Mouse (Mus musculus): ENCODE measurements around the gene Ctsl. TPM values are rescaled to one million over a fixed set of nuclear protein-coding genes. Genes with fewer than 3 reads are reported as not detected.

The Ctsl gene
- polyA plus RNA-seq, 1 experiment from 2014 or later: 477 TPM

DNA sequence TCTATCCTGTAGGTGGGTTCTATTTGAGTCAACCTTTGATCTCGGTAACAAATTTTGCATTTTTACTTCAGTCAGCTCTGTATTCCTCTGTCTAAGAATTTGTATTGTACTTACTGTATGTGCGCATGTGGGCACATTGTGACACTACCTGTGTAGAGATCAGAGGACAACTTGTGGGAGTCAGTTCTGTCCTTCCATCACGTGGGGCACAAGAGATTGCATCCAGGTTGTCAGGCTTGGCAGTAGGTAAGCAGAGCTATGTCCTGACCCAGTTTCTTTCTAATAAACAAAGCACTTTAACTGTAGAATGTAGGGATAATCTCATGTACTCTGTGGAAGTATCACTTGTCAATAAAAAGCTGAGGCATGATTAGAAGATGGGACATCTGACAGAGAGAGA is 56.6 kb downstream of the Ctsl start:
- 70% methylated on average over 3 of the region's 3 CpGs for WGBS
- H3K4me2 ChIP-seq (ENCODE audit: low read depth, low read length): no peak overlapping the region
- no peak overlapping the region for H3K4me3 ChIP-seq (ENCODE audit: low read length)
- no peak overlapping the region for H3K9ac ChIP-seq (ENCODE audit: low read length)
- no peak for ATAC-seq (replicated peaks; ENCODE audit: extremely low read depth, insufficient read depth, low FRiP score)
- no peaks in the 10 kb centered on the region for H3K27me3 ChIP-seq (ENCODE audit: control insufficient read depth, insufficient read depth, low read length)
- no peak overlapping the region for H3K27ac ChIP-seq (ENCODE audit: low read length)
- no peaks in the 10 kb centered on the region for H3K36me3 ChIP-seq (ENCODE audit: control insufficient read depth, insufficient read depth)
- no peaks in the 10 kb centered on the region for H3K9me3 ChIP-seq (replicated peaks; ENCODE audit: control insufficient read depth, low read length)
- H3K4me1 ChIP-seq (ENCODE audit: control insufficient read depth, insufficient read depth, low read length): peaks cover 29% of the 10 kb centered on the region

- H3K36me3 ChIP-seq (ENCODE audit: control insufficient read depth, insufficient read depth): peaks cover 6% of the 10 kb centered on the region; the same call in 1 of the 2 replicates
- H3K4me3 ChIP-seq (ENCODE audit: low read length): peak overlapping the region; percentile 85
- no peaks in the 10 kb centered on the region for H3K9me3 ChIP-seq (replicated peaks; ENCODE audit: control insufficient read depth, low read length)
- H3K9ac ChIP-seq (ENCODE audit: low read length): peak overlapping the region; percentile 89
- peak overlapping the region; percentile 66 for H3K4me2 ChIP-seq (ENCODE audit: low read depth, low read length)
- 2% methylated on average over 2 of the region's 2 CpGs for WGBS
- ATAC-seq (replicated peaks; ENCODE audit: extremely low read depth, insufficient read depth, low FRiP score): no peak; the same call in 1 of the 2 replicates
- H3K27ac ChIP-seq (ENCODE audit: low read length): peak overlapping the region; percentile 98
- peaks cover 29% of the 10 kb centered on the region for H3K4me1 ChIP-seq (ENCODE audit: control insufficient read depth, insufficient read depth, low read length)
- no peaks in the 10 kb centered on the region for H3K27me3 ChIP-seq (ENCODE audit: control insufficient read depth, insufficient read depth, low read length)
Observed at GRCm38 (mm10) chr13:64312916-64313289, 57.8 kb downstream of the Ctsl start.

- Histone ChIP-seq H3K4me1 (ENCODE audit: control insufficient read depth, insufficient read depth, low read length) (peaks cover 29% of the 10 kb centered on the region), H3K36me3 (ENCODE audit: control insufficient read depth, insufficient read depth) (peaks cover 12% of the 10 kb centered on the region; the same call in 1 of the 2 replicates), H3K4me3 (ENCODE audit: low read length) (peak within 1 kb of the TSS; percentile 85), H3K9ac (ENCODE audit: low read length) (peak within 1 kb of the TSS; percentile 89), H3K4me2 (ENCODE audit: low read depth, low read length) (peak within 1 kb of the TSS; percentile 66), H3K27me3 (ENCODE audit: control insufficient read depth, insufficient read depth, low read length) (no peaks in the 10 kb centered on the region), H3K27ac (ENCODE audit: low read length) (peak within 1 kb of the TSS; percentile 98), H3K9me3 (replicated peaks; ENCODE audit: control insufficient read depth, low read length) (no peaks in the 10 kb centered on the region)
- under 1% methylated on average over 72 of the region's 74 CpGs for WGBS
- peak; percentile 86 for ATAC-seq (replicated peaks; ENCODE audit: extremely low read depth, insufficient read depth, low FRiP score)
Observed at GRCm38 (mm10) chr13:64312024-64312915, 58.4 kb downstream of the Ctsl start, which contains the start of gene Aaed1. Gene Aaed1 (minus strand): TSS chr13:64312710.

DNA sequence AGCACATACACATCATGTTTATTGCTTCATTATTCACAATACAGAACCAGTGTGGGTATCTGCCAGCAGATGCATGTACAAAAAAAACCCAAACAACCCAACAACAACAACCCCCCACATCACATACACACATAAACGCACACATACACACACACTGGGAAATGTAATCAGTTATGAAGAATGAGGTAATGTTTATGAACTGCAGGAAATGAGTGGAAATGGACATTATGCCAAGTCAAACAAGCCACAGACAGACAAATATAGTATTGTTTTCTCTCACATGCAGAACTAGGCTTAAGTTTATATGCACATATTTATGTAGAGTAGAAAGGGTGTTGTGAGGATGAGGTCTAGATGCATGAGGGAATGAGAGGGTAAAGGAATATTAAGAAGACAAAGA is 59.4 kb downstream of the Ctsl start:
- Histone ChIP-seq H3K27ac (ENCODE audit: low read length) (peak overlapping the region; percentile 98), H3K4me3 (ENCODE audit: low read length) (peak overlapping the region; percentile 85), H3K4me2 (ENCODE audit: low read depth, low read length) (peak overlapping the region; percentile 66), H3K36me3 (ENCODE audit: control insufficient read depth, insufficient read depth) (peaks cover 16% of the 10 kb centered on the region; the same call in 1 of the 2 replicates), H3K27me3 (ENCODE audit: control insufficient read depth, insufficient read depth, low read length) (no peaks in the 10 kb centered on the region), H3K4me1 (ENCODE audit: control insufficient read depth, insufficient read depth, low read length) (peaks cover 29% of the 10 kb centered on the region), H3K9ac (ENCODE audit: low read length) (peak overlapping the region; percentile 89), H3K9me3 (replicated peaks; ENCODE audit: control insufficient read depth, low read length) (no peaks in the 10 kb centered on the region)
- no peak for ATAC-seq (replicated peaks; ENCODE audit: extremely low read depth, insufficient read depth, low FRiP score)
- 46% methylated on average over 1 of the region's 1 CpGs for WGBS

DNA sequence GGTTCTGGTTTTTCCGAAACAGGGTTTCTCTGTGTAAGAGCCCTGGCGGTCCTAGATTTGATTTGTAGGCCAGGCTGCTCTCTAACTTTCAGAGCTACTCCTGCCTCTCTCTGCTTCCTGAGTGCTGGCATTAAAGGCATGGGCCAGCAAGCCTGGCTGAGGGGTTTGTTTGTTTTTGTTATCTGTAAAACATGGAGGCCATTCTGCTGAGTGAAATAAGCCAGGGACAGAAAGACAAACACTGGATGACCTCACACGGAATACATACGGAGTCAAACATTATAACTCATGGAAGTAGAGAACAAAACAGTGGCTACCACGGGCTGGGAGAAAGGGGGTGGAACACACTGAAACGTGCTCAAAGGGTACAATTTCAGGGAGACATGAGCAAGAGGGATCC is 60.1 kb downstream of the Ctsl start:
- peaks cover 27% of the 10 kb centered on the region for H3K4me1 ChIP-seq (ENCODE audit: control insufficient read depth, insufficient read depth, low read length)
- peak overlapping the region; percentile 66 for H3K4me2 ChIP-seq (ENCODE audit: low read depth, low read length)
- H3K9me3 ChIP-seq (replicated peaks; ENCODE audit: control insufficient read depth, low read length): no peaks in the 10 kb centered on the region
- H3K27ac ChIP-seq (ENCODE audit: low read length): peak overlapping the region; percentile 40
- 23% methylated on average over 6 of the region's 6 CpGs for WGBS
- H3K9ac ChIP-seq (ENCODE audit: low read length): no peak overlapping the region
- 0 out of 2 replicates have a peak overlapping the region, but pooled peaks have one; percentile 3 for H3K4me3 ChIP-seq (ENCODE audit: low read length)
- peaks cover 16% of the 10 kb centered on the region; the same call in 1 of the 2 replicates for H3K36me3 ChIP-seq (ENCODE audit: control insufficient read depth, insufficient read depth)
- H3K27me3 ChIP-seq (ENCODE audit: control insufficient read depth, insufficient read depth, low read length): no peaks in the 10 kb centered on the region
- no peak for ATAC-seq (replicated peaks; ENCODE audit: extremely low read depth, insufficient read depth, low FRiP score)

DNA sequence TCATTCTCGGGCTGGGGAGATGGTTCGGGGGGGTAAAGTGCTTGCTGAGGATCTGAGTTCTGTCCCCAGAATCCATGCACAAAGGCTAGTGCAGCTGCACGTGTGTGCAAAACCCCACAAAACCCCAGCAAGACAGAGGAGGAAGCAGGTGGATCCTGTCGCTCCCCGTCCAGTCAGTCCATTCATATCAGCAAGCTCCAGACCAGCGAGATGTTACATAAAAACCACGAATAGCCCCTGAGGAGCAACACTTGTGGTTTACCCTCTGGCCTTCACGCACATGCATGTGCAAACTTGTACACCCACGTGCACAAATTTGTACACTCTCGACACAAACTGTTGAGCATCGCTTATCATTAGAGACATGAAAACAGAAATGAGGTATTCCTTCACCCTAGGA is 60.8 kb downstream of the Ctsl start:
- H3K4me1 ChIP-seq (ENCODE audit: control insufficient read depth, insufficient read depth, low read length): peaks cover 27% of the 10 kb centered on the region
- WGBS: 56% methylated on average over 11 of the region's 11 CpGs
- no peaks in the 10 kb centered on the region for H3K27me3 ChIP-seq (ENCODE audit: control insufficient read depth, insufficient read depth, low read length)
- peak overlapping the region; percentile 66 for H3K4me2 ChIP-seq (ENCODE audit: low read depth, low read length)
- no peaks in the 10 kb centered on the region for H3K9me3 ChIP-seq (replicated peaks; ENCODE audit: control insufficient read depth, low read length)
- no peak for ATAC-seq (replicated peaks; ENCODE audit: extremely low read depth, insufficient read depth, low FRiP score)
- H3K4me3 ChIP-seq (ENCODE audit: low read length): no peak overlapping the region
- H3K9ac ChIP-seq (ENCODE audit: low read length): peak overlapping the region; percentile 17; the same call in 1 of the 2 replicates
- peak overlapping the region; percentile 40 for H3K27ac ChIP-seq (ENCODE audit: low read length)
- H3K36me3 ChIP-seq (ENCODE audit: control insufficient read depth, insufficient read depth): peaks cover 18% of the 10 kb centered on the region; the same call in 1 of the 2 replicates

Other genes with a start within 250 kb of the Ctsl start
- gene Slc35d2, start 241.5 kb downstream of the Ctsl start, polyA plus RNA-seq (2015; fragmentation: Nextera tagmentation; extraction: Ambion mirVana): 4.1 and 5.2 TPM in 2 replicates
- gene Zfp367, start 217.7 kb downstream of the Ctsl start, polyA plus RNA-seq (2015; fragmentation: Nextera tagmentation; extraction: Ambion mirVana): 27.7 and 29.6 TPM in 2 replicates
- 50.4 and 53.2 TPM in 2 replicates for gene Habp4, start 209.1 kb downstream of the Ctsl start, polyA plus RNA-seq (2015; fragmentation: Nextera tagmentation; extraction: Ambion mirVana)
- gene Cdc14b, start 95.6 kb downstream of the Ctsl start, polyA plus RNA-seq (2015; fragmentation: Nextera tagmentation; extraction: Ambion mirVana): 11.7 and 15.5 TPM in 2 replicates
- gene Aaed1, start 58.2 kb downstream of the Ctsl start, polyA plus RNA-seq (2015; fragmentation: Nextera tagmentation; extraction: Ambion mirVana): 63.2 and 70.4 TPM in 2 replicates
- gene Cdk20, start 61.4 kb upstream of the Ctsl start, polyA plus RNA-seq (2015; fragmentation: Nextera tagmentation; extraction: Ambion mirVana): 10.0 and 12.6 TPM in 2 replicates
- not detected in 2 replicates for gene Fam240b, start 126.9 kb upstream of the Ctsl start, polyA plus RNA-seq (2015; fragmentation: Nextera tagmentation; extraction: Ambion mirVana)

All from heart, embryonic 16.5 days (tissue).